Mouse (Mus musculus): Measurements from ENCODE around the gene Rpl27a. TPM values are rescaled to one million over a fixed set of nuclear protein-coding genes. Genes with fewer than 3 reads are reported as not detected.

Rpl27a gene
- total and polyA plus RNA-seq, 2 experiments from 2014 or later: 94.1 to 433 TPM

DNA sequence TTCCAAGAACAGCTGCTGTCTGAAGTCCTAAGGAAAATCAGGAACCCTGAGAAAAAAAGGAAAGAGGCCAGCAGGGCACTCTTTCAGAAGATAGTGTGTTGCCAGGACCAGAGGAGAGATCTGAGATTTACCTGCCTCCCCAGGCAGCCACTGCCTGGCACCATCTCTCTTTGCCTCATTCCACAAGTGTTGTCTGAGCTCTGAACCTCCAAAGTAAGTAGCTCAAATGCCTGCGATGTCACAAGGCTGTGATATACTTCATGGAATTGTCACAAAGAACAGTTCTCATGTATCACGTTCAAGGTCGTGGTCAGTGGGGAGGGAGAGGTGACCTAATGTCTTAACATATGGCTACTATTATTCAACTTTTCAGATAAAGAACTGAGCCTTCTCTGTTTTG, 2.4 kb upstream of the Rpl27a start:
- Histone ChIP-seq H3K9me3 (ENCODE audit: low read length) (no peaks in the 10 kb centered on the region), H3K4me3 (ENCODE audit: low read depth, low read length) (no peak overlapping the region), H3K9ac (no peak overlapping the region), H3K27me3 (ENCODE audit: insufficient read depth, low read length) (no peaks in the 10 kb centered on the region), H3K36me3 (ENCODE audit: insufficient read depth) (peaks cover 6% of the 10 kb centered on the region), H3K4me2 (ENCODE audit: low read depth) (no peak overlapping the region), H3K4me1 (ENCODE audit: insufficient read depth) (peaks cover 12% of the 10 kb centered on the region), H3K27ac (ENCODE audit: low read depth, low read length) (no peak overlapping the region)
- TF ChIP-seq CTCF (IDR thresholded peaks at IDR 0.05; ENCODE audit: low read depth): no peak
- DNase-seq: no peak
- ATAC-seq: no peak
- WGBS: 89% methylated on average over 3 of the region's 3 CpGs

GRCm38 (mm10) chr7:109518036-109518681, 788 bp upstream of the Rpl27a start:
- peaks cover 22% of the 10 kb centered on the region for H3K36me3 ChIP-seq (ENCODE audit: insufficient read depth)
- no peaks in the 10 kb centered on the region for H3K9me3 ChIP-seq (ENCODE audit: low read length)
- no peaks in the 10 kb centered on the region for H3K27me3 ChIP-seq (ENCODE audit: insufficient read depth, low read length)
- WGBS: 14% methylated on average over 10 of the region's 10 CpGs
- peak overlapping the region; percentile 63 for H3K4me3 ChIP-seq (ENCODE audit: low read depth, low read length)
- peak overlapping the region; percentile 50 for H3K4me2 ChIP-seq (ENCODE audit: low read depth)
- no peak for DNase-seq
- H3K27ac ChIP-seq (ENCODE audit: low read depth, low read length): peak overlapping the region; percentile 93
- no peak for ATAC-seq
- H3K4me1 ChIP-seq (ENCODE audit: insufficient read depth): peaks cover 12% of the 10 kb centered on the region
- TF ChIP-seq CTCF (IDR thresholded peaks at IDR 0.05; ENCODE audit: low read depth): no peak
- H3K9ac ChIP-seq: peak overlapping the region; percentile 85

- WGBS: 4% methylated on average over 10 of the region's 10 CpGs
These were observed 989 bp downstream of the Rpl27a start for GRCm38 (mm10) chr7:109519936-109520335.

DNA sequence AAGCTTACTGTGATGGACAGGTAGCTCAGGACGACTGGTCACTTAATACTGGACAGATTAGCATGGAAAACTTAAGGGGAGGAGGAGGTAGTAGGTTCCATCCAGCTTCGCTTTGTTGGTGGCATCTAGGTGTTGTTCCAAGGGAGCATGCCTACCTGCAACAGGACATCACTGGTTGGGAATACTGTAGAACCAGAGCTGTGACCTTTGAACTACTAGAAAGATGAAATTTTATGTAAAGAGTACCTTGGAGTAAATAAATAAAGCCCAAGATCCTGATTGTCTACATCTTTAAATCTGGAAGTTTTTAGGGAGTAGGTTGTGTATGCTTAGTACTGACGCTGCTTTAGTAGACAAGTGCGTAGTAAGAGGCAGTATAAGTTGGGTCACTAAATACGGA, 3.1 kb downstream of the Rpl27a start:
- Histone ChIP-seq H3K27ac (ENCODE audit: low read depth, low read length) (no peak overlapping the region), H3K36me3 (ENCODE audit: insufficient read depth) (peaks cover 53% of the 10 kb centered on the region), H3K4me1 (ENCODE audit: insufficient read depth) (peaks cover 12% of the 10 kb centered on the region), H3K4me3 (ENCODE audit: low read depth, low read length) (no peak overlapping the region), H3K4me2 (ENCODE audit: low read depth) (no peak overlapping the region), H3K9me3 (ENCODE audit: low read length) (no peaks in the 10 kb centered on the region), H3K27me3 (ENCODE audit: insufficient read depth, low read length) (no peaks in the 10 kb centered on the region), H3K9ac (no peak overlapping the region)
- DNase-seq (no peak), ATAC-seq (no peak)
- TF ChIP-seq CTCF (IDR thresholded peaks at IDR 0.05; ENCODE audit: low read depth): no peak
- 77% methylated on average over 5 of the region's 5 CpGs for WGBS

More at GRCm38 (mm10) chr7:109519936-109520335, 989 bp downstream of the Rpl27a start:
- Histone ChIP-seq H3K4me2 (ENCODE audit: low read depth) (peak overlapping the region; percentile 91), H3K9me3 (ENCODE audit: low read length) (no peaks in the 10 kb centered on the region), H3K4me3 (ENCODE audit: low read depth, low read length) (peak overlapping the region; percentile 63), H3K27ac (ENCODE audit: low read depth, low read length) (no peak overlapping the region), H3K4me1 (ENCODE audit: insufficient read depth) (peaks cover 12% of the 10 kb centered on the region), H3K27me3 (ENCODE audit: insufficient read depth, low read length) (no peaks in the 10 kb centered on the region), H3K36me3 (ENCODE audit: insufficient read depth) (peaks cover 37% of the 10 kb centered on the region), H3K9ac (peak overlapping the region; percentile 85)
- DNase-seq (no peak), ATAC-seq (no peak)
- no peak for TF ChIP-seq CTCF (IDR thresholded peaks at IDR 0.05; ENCODE audit: low read depth)

- no peak for DNase-seq
- no peak overlapping the region for H3K4me3 ChIP-seq (ENCODE audit: low read depth, low read length)
- H3K27me3 ChIP-seq (ENCODE audit: insufficient read depth, low read length): no peaks in the 10 kb centered on the region
- WGBS: 64% methylated on average over 2 of the region's 2 CpGs
- peaks cover 53% of the 10 kb centered on the region for H3K36me3 ChIP-seq (ENCODE audit: insufficient read depth)
- no peak overlapping the region for H3K9ac ChIP-seq
- peaks cover 7% of the 10 kb centered on the region for H3K4me1 ChIP-seq (ENCODE audit: insufficient read depth)
- no peak for ATAC-seq
- H3K4me2 ChIP-seq (ENCODE audit: low read depth): no peak overlapping the region
- no peak overlapping the region for H3K27ac ChIP-seq (ENCODE audit: low read depth, low read length)
- no peaks in the 10 kb centered on the region for H3K9me3 ChIP-seq (ENCODE audit: low read length)
- TF ChIP-seq CTCF (IDR thresholded peaks at IDR 0.05; ENCODE audit: low read depth): no peak
These were observed 4.4 kb downstream of the Rpl27a start for GRCm38 (mm10) chr7:109523304-109523703.

- Histone ChIP-seq H3K27ac (ENCODE audit: low read depth, low read length) (no peak overlapping the region), H3K36me3 (ENCODE audit: insufficient read depth) (peaks cover 53% of the 10 kb centered on the region)
These were observed 4.9 kb downstream of the Rpl27a start for GRCm38 (mm10) chr7:109523741-109524441.

GRCm38 (mm10) chr7:109524442-109524744, 5.4 kb downstream of the Rpl27a start:
- Histone ChIP-seq H3K27ac (ENCODE audit: low read depth, low read length) (no peak overlapping the region), H3K9me3 (ENCODE audit: low read length) (no peaks in the 10 kb centered on the region), H3K4me2 (ENCODE audit: low read depth) (no peak overlapping the region), H3K27me3 (ENCODE audit: insufficient read depth, low read length) (no peaks in the 10 kb centered on the region), H3K4me1 (ENCODE audit: insufficient read depth) (peaks cover 7% of the 10 kb centered on the region), H3K4me3 (ENCODE audit: low read depth, low read length) (no peak overlapping the region), H3K9ac (no peak overlapping the region), H3K36me3 (ENCODE audit: insufficient read depth) (peaks cover 53% of the 10 kb centered on the region)
- no peak for TF ChIP-seq CTCF (IDR thresholded peaks at IDR 0.05; ENCODE audit: low read depth)
- no peak for DNase-seq
- ATAC-seq: no peak

More at GRCm38 (mm10) chr7:109523741-109524441, 4.9 kb downstream of the Rpl27a start:
- WGBS: 63% methylated on average over 6 of the region's 6 CpGs
- DNase-seq (no peak), ATAC-seq (no peak)
- Histone ChIP-seq H3K9me3 (ENCODE audit: low read length) (no peaks in the 10 kb centered on the region), H3K4me2 (ENCODE audit: low read depth) (no peak overlapping the region), H3K9ac (no peak overlapping the region), H3K4me3 (ENCODE audit: low read depth, low read length) (no peak overlapping the region), H3K27me3 (ENCODE audit: insufficient read depth, low read length) (no peaks in the 10 kb centered on the region), H3K4me1 (ENCODE audit: insufficient read depth) (peaks cover 7% of the 10 kb centered on the region)
- no peak for TF ChIP-seq CTCF (IDR thresholded peaks at IDR 0.05; ENCODE audit: low read depth)
